Mouse (Mus musculus): ENCODE results near the gene Rexo2. TPM values are rescaled to one million over a fixed set of nuclear protein-coding genes. Genes with fewer than 3 reads are reported as not detected.

Rexo2 gene
- 85.8 TPM for total RNA-seq (2023)

DNA sequence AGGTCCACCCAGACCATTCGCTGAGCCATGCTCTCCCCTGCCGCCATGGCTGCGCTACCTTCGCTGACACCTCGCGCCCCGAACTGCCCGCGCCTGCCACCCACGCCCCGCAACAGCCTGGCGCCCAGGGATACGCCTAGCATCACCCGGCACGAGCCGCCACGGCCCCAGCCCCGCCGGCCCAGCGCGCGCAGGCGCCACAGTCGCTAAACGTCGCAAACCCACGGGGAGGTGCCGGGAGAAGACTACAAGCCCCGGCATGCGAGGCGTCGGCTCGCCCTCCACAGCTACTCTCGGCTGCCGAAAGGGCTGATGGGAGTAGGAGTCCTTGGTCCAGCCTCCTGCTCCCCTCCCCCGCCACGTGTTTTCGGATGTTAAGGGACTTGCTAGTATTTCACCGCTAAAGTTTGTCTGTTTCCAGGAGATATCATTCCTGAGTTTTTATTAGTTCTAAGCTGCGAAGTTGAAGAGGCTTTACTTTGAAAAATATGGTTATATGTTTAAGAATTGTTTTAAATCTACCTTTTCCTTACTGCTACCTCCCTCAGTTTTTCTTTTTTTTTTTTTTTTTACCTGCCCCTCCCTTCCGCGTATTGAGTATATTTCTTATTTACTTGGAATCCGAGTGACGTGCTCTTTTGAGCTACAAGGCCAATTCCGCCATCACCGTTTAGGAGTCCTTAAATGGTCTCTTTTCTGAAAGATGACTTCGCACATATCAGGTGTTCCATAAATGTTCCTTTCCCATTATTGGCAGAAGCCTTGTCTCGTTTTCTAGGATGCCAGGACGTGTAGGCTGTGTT is at the start of gene Rexo2:
Gene Rexo2, minus strand, starts transcription at position 213 of the 803 bp plus-strand sequence.

GRCm38 (mm10) chr9:48494817-48495547 is 14.6 kb upstream of the Rexo2 start, which contains the start of the genes Rbm7 and Gm5617:
Gene Rbm7, minus strand, starts transcription at chr9:48495299.
Gene Gm5617, plus strand, starts transcription at chr9:48495442.

Other genes starting within 250 kb of the Rexo2 start
- 5.1 TPM for gene Nxpe2, start 127.2 kb downstream of the Rexo2 start, total RNA-seq (2023)
- 89.2 TPM for gene Rbm7, start 14.7 kb upstream of the Rexo2 start, total RNA-seq (2023)
- gene Gm5617, start 14.8 kb upstream of the Rexo2 start, total RNA-seq (2023): 23.4 TPM
- gene Nnmt, start 124.5 kb upstream of the Rexo2 start, total RNA-seq (2023): not detected

Data from CD8-positive naive resting alpha-beta T cell, adult 57 days (primary cell).